Mouse (Mus musculus): ENCODE measurements around the gene Psmb9.
"Not testable (repeated sequence)": the region's sequence is repeated elsewhere in the genome, so short reads cannot be mapped to it uniquely, and the experiment has no call there.

The Psmb9 gene

DNA sequence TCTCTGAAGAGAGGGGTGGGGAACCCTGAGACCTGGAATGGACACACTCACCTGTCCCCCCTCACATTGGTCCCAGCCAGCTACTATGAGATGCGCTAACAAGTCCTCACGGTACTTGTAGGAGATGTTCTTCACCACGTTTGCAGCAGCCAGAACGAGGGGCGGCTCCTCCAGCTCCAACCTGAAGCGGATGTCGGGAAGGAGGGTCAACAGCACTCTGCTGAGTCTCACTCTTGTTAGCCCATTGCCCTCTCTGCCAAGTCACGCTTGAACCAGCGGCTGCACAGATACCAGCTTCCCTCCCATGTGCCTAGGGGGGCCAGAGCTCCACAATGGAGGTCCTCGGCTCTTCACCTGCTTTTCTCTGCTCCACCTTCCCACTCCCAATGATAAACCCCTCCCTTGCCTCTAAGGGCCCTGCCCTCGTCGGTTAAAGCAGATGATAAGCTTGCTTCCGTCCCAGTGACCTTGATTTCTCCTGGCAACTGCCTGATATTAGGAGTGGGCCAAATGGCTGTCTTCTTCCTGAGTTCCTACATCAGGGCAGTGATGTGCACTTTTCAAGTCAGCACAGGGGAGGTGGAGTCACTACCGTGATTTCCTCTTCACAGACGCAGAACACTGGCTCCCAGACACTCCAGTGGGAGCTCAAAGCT lies 3.9 kb downstream of the Psmb9 start:
- no peak for DNase-seq (ENCODE audit: extremely low spot score)

DNA sequence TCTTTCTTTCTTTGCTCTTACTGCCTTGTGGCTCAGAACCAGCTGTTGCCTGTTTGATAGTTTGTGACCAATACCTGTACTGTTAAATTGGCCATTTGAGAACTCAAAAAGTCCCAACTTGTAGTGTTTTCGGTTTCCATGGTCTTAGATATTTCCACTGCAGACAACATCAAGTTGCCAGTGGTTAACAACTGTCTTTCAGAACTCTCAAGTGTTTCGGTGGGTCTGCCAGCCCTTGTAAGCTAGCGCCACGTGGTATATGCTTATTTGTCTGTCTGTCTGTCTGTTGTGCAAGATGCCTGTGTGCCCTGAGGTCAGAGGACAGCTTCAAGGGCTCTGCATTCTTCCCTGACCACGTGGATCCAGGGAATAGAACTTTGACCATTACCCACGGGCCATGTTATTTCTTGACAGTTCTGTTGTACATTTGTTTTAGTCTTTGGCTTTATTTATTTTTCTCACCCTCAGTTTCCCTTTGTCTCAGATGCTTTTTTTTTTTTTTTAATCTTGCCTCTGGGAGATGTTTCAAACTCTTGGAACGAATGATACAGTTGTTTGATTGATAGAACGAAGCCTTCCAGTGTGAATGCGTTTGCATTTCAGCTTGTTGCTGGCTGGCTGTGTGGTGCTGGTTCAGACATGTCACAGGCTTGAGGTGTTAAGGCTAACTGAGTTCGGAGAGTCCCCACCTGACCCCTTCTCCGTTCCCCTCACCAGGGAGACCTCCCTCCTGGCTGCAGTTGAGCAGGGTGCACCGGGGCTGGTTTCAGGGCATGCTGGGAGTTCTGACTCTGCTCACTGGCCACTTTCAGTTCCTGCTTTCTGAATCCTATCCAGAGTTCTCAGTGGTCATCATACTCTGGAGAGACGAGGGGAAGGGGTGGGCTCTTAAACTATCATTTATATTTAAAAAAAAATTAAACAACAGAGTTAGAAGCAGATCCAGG lies 7.4 kb downstream of the Psmb9 start:
- no peak for DNase-seq (ENCODE audit: extremely low spot score)

DNA sequence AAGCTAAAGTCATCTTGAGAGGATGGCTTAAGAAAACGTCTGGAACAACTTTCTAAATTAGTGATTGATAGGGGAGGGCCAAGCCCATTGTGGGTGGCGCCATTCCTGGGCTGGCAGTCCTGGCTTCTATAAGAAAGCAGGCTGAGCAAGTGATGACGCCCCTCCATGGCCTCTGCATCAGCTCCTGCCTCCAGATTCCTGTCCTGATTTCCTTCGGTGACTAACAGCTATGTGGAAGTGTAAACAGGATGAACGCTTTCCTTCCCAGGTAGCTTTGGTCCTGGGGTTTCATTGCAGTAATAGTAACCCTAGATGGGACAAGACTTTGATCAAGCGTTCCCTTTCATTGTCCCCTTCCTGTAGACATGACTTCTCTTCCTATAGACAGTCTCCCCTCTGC lies 8.5 kb downstream of the Psmb9 start:
- DNase-seq (ENCODE audit: extremely low spot score): no peak

DNA sequence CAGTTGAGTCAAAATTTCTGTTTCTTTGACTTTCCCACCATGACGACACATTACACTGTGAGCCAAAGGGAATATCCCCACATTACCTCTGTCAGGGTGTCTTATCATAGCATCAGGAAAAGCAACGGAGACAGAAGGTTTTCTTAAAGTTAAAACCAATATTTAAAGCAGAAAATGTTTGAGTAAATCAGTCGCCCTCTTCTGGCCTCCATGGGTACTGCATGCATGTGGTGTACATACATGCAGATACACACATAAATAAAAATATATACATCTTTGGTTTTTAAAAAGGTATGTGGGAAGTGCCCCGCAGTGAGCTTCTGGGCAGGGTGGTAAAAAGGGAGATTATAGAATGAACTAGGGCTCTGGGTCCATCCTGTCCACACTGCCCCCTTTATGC lies 10.4 kb downstream of the Psmb9 start:
- no peak for DNase-seq (ENCODE audit: extremely low spot score)

DNA sequence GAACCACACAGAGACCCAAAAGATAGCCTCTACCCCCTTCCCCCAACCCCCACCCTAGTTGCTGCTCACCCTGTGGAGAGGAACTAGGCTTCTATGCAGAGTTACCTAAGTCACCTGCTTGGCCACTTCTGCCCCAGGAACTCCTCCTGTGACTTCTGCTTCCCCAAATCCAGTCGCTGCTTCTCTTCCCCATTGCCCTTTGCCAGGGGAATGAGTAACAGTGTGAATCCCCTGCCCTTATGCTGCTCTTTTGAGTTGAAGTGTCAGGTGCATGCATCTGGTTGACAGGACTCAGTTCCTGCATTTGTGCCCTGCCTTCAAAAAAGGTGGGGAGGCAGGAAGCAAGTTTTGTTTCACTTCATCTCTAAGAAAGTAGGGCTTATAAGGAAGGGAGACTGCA lies 13.5 kb downstream of the Psmb9 start:
- no peak for DNase-seq (ENCODE audit: extremely low spot score)

DNA sequence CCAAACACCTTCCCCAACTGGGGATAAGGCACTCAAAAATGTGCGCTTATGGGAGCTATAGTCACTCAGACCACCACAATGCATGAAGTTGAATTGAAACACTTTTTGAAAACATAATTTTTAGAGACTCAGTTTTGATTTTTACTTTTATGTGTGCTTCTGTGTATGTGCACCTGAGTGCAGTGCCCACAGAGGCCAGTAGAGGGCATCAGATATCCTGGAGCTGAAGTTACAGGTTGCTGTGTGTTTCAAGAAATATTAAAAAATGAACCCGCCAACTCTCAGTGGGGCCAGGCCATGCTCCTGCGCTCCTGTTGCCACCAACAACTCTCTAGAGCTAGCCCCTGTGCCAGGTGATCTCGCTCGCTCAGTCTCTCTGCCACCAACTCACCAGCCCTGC lies 15.0 kb downstream of the Psmb9 start:
- DNase-seq (ENCODE audit: extremely low spot score): no peak

DNA sequence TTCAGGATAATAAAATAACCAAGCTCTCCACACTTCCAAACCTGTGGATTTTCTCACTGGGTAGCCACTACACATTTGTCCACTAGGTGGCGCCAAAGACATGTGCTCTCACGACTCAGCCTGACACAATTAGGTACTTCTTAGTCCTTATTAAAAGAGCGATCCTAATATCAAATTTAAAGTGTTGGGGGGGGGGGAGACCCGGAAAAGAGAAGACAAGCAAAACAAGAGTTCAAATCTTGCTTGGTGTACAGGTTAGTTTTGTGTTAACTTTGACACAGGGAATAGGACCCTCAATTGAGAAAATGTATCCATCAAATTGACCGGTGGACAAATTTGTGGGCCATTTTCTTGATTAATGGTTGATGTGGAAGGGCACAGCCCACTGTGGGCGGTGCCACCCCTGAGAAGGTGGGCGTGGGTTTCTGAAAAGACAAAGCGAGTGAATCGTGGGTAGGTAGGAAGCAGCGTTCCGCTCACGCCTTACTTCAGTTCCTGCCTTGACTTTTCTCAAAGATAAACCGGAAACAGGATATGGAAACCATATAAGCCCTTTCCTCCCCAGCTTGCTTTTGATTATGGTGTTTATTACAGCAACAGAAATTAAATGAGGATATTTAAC lies 16.6 kb downstream of the Psmb9 start:
- DNase-seq (ENCODE audit: extremely low spot score): peak; percentile 62

DNA sequence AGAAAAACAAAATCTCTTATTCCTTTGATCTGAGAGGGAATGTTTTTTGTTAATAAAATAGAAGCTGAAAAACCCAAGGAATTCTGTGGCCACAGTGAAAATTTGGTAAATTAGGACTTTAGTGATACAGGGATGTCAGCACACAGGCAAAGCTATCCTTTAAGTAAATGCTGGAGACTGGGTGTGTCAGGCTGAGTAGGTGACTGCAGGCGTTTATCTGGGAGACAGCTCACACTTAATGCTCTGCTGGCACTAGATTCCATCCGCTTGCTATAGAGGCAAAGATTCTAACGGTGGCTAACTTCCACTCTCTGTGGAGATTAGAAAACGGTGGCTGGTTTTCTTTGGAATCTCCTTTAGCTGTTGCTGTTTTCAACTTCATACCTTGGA lies 17.1 kb downstream of the Psmb9 start:
- DNase-seq (ENCODE audit: extremely low spot score): no peak

DNA sequence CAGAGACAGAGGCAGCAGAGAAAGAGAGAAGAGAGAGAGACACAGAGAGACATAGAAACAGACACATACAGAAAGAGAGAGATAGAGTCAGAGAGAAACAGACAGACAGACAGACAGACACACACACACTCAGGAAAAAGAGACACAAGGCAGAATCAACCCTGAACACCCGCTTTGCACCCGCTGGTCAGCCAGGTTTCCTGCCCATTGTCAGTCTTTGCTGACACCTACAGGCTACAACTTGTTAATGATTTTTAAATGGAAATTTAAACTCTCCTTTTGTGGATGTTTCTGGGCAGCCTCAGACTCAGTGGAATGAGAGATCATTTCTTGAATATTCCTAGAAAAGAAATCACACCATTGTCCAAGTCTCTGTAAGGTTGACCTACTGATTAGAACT lies 18.3 kb downstream of the Psmb9 start:
- peak; percentile 26 for DNase-seq (ENCODE audit: extremely low spot score)

DNA sequence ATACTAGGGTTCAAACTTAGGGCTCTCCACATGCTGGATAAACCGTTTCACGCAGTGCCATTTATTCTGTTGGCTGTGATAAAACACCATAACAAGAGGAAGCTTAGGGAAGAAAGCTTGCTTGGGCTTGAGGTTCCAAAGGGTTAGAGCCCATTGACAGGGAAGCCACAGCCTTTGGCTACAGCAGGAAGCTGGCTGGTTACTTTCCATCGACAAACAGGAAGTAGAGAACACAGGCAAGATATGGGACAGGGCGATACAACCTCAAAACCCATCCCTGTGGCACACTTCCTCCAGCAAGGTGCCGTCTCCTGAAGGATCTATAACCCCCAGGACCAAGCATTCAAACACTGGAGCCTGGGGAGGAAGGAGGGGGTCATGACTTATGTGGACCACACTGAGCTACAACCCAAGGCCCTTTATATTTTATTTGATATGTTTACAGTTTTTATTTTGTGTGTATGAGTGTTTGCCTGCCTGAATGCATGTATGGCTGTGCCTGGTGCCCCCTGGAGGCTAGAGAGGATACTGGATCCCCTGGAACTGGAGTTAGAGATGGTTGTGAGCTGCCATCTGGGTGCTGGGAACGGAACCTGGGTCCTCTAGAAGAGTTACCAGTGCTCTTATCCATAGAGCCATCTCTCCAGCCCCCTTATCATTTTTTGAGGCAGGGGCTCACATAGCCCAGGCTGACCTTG lies 22.4 kb downstream of the Psmb9 start:
- DNase-seq (ENCODE audit: extremely low spot score): no peak

DNA sequence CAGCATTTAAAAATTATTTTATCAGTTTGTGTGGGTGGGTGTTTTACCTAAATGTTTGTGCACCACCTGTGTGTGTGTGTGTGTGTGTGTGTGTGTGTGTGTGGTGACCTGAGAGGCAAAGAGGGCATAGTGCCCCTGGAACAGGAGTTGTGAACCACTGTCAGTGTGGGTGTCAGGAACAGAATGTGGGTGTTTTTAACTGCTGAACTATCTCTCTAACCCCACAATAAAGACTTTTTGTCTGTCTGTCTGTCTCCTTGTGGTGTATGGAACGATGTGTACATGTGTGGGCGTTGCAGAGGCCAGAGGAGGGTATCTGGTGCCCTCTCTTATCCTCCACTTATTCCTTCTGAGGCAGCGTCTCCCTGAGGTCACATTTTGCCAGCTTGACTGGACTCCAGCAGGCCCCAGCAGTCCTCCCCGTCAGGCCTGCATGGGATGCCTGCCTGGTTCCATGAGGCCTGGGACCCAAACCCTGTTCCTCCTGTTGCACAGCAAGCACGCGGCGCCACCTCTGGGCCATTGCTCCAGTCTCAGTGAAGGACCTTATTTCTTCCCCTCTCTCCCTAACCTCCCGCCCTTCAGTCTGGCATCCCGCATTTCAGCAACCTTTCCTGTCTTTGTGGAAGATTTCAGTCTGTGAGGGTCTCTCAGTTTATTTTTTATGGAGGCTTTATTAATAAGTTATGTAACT lies 23.2 kb downstream of the Psmb9 start:
- peak; percentile 12 for DNase-seq (ENCODE audit: extremely low spot score)

DNA sequence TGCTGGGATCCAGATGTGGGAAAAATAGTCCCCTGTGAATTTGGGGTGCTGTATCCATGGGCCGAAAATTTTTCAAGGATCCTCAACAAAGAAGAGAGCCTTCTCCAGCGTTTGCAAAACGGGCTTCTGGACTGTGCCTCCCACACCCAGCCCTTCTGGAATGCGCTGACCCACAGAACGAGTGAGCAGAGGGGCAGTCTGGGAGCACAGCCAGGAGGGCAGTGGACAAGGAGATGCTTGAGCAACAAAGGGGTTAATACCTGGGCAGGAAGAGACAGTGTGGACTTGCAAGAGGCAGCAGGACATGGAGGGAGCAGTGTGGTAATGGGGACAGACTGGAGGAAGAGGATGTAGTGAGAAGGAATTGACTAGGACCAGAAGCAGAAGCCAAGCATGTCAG lies 32.0 kb downstream of the Psmb9 start:
- DNase-seq (ENCODE audit: extremely low spot score): no peak

DNA sequence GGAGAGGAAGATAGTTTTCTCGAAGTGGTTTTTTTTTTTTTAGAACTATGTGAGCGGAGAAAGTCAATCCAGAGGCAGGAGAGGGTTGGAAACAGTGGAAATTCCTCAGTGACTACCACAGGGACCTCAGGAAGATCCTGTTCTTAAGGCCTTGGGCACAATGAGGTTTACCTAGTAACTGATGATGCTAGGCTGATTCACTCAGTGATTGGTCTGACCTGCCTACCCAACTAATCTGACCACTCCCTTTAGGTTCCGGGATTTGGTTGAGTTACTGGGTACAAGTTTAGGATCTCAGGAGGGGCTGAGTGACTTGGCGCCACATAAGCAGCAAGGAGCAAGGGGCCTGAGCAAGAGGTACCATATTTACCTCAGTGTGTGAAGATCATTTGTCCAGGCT lies 34.6 kb downstream of the Psmb9 start, which contains the start of gene H2-DMb1:
Gene H2-DMb1 (plus strand): TSS at position 150 of the 400 bp plus-strand sequence.
- DNase-seq (ENCODE audit: extremely low spot score): no peak

DNA sequence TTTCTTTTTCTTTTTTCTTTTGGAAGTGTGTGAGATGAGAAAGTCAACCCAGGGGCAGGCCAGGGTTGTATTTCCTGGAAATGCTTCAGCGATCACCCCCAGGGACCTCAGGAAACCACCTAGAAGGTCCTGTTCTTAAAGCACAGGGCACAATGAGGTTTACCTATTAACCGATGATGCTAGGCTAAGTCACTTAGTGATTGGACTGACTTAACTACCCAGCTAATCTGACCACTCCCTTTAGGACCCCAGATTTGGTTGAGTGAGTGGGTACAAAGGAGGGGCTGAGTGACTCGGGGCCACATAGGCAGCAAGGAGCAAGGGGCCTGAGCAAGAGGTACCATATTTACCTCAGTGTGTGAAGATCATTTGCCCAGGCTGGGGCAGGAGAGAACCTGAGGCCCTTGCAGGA lies 42.6 kb downstream of the Psmb9 start:
- no peak for DNase-seq (ENCODE audit: extremely low spot score)

DNA sequence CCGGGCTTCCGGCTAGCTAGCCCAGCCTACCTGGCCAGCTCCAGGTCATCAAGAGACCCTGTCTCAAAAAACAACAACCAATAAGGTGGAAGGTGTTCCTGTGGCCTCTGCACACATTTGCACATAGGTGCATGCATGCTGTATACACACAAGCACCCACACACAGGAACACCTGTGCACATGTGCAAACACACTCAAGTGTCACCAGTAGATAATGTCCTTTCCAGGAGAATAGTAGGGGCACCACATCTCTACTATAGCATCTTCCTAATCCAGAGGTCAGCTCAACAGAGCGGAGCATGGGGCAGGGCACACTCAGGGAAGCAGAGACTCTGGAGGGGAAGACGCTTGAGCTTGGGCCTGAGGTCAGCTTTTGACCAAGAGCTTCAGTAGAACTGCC lies 43.3 kb downstream of the Psmb9 start:
- DNase-seq (ENCODE audit: extremely low spot score): not testable (repeated sequence)

DNA sequence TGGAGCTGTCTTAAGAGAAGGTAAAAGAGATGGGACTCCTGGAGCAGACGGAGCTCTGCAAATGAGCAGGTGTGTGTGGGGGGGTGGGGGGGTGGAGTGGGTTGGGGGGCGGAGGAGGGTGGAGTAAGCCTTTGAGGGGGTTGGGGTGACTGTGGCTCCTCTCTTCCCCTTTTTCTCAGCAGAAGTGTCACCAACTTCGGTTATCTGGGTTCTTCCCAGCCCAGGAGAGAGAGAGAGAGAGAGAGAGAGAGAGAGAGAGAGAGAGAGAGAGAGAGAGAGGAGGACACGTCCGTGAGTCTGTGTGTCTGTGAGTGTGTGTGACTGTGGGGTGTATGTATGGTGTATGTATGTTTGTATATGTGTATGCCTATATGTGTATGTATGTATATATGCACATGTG lies 44.1 kb downstream of the Psmb9 start:
- no peak for DNase-seq (ENCODE audit: extremely low spot score)

DNA sequence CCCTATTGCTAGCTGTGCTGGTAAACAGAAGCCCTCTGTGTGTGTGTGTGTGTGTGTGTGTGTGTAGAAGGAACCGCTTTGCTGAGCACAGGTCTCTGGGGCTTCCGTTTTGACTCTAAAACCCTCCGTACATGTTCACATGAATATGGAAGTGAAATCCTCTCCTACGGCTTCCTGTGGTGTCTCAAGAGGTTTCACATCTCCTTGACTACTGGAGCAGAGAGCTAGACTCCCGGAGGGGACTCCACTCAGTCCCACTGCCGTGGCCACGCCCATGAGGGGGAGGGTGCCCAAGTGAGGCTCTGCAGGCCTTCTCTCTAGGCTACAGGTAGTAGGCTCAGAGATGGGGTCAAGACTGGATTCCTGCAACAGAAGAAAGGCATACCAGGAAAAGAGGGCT lies 44.5 kb downstream of the Psmb9 start, which contains the start of gene H2-DMb2:
Gene H2-DMb2 (plus strand): TSS at position 275 of the 400 bp plus-strand sequence.
- no peak for DNase-seq (ENCODE audit: extremely low spot score)

DNA sequence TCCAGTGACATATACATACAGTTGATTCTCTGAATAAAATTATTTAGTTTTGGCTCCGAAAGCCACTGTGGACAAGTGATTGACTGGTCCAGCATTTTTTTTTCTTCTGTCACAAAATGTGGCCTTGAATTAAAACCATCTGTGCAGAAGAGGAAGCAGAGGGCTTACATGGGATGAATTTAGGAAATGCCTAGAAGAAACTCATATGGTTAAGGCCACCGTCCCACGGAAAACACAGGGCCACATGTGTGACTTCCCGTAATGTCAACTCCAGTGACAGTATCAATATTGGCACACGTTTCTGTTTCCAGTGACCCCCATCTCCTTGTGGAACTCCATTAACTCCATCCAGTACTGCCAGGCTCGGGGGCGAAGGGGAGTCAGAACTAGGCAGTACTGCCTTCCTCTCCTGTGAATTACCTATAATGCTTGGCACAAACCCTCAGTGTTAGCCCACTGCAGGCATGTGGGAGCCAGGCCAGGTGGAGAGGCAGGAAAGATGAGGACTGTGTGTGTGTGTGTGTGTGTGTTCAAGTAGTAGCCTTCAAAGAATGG lies 45.0 kb downstream of the Psmb9 start:
- DNase-seq (ENCODE audit: extremely low spot score): no peak

DNA sequence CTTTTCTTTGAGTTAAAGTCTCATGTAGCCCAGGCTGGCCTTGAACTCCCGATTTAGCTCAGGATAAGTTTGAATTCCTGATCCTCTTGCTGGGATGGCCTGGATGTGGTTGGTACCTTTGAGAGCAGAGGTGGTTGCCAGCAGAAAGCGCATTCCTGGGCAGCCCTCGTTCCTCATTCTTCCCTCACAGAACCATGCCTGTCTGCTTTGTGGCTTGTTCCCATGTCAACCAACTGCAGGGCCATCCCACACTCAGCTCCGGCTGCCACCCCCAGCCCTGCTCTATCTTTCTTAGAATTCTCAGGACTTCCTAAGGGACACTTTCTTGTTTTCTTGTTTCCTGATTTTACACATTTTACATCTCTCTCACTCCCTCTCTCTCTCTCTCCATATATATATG lies 46.1 kb downstream of the Psmb9 start:
- DNase-seq (ENCODE audit: extremely low spot score): no peak

DNA sequence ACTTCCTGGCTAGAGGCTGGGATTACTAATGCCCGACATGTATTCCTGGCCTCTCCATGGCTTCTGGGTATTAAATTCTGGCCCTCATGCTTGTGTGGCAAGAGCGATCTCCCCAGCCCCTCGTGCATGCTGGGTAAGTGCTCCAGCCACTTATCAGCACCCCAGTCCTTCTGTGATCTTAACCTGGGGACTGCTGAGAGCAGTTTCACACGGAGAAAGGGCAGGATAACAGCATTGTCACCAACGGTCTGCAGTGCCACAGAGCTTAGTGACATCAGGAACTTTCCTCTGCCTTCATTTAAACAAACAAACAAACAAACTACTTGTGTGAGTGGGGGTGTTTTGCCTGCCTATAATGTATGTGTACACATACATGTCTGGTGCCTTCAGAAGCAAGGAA lies 47.3 kb downstream of the Psmb9 start:
- no peak for DNase-seq (ENCODE audit: extremely low spot score)

DNA sequence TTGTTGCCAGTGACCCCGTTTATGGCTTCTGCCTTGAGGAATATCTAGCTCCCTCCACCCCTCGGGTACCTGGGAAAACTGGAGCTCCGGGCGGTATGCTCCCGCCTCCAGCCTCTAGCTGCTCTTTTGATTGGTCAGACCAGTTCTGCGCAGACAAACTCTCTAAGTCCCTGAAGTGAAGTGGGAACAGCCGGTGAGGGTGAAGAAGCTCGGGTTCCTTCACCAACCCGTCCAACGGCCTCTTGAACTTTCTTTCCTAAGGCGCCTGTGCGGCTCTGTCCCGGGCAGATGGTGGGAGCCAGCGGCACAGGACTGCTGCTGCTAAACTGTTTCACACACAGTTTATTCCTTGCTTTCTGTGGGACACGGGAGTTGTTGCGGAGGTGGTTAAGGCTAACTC lies 48.1 kb downstream of the Psmb9 start:
- peak; percentile 59 for DNase-seq (ENCODE audit: extremely low spot score)
